Mouse (Mus musculus) 3134 (cell line): ENCODE measurements around the gene Zmym1.
"Not testable (repeated sequence)": the region's sequence is repeated elsewhere in the genome, so short reads cannot be mapped to it uniquely, and the experiment has no call there.

ENCODE experiments used
- DNase-seq: peaks from one replicate; pipeline ENCODE4 v3.0.0-alpha.2; 2011; ENCODE audit warnings: low spot score; ENCODE audit not compliant: insufficient read length; ENCODE audit errors: extremely low read depth

The Zmym1 gene

DNA sequence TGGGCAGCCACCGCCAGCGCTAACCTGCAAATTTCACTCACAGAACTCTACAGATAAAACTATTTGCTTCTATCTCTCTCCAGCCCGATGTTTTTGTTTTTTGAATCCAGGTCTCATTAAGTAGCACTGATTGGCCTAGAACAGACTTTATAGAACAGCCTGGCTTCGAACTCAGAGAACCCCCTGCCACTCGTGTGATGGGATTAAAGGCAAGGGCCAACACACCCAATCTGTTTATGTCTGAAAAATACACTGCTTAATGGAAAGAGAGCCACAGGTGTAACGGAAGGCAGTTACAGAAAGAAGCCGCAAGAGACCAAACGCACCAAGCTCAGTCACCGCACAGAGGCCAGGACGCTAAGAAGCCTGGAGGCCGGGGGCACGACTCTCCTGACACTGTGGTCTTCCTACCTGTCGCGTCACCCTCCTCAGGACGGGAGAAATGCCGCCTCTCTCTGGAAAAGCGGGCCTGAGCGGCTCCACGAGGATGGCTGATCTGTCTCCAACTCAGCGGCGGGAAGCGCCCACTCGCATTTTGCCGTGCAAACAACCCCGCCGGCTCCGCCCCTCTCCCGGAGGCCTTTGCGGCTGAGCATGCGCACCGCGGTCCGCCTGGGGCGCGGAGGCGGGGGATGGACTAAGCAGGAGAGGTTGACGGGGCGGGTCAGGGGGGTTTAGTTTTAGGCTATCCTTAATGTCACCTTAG is at the start of gene Zmym1:
Gene Zmym1 (minus strand): TSS at position 568 of the 706 bp plus-strand sequence.
- peak; percentile 90 for DNase-seq

DNA sequence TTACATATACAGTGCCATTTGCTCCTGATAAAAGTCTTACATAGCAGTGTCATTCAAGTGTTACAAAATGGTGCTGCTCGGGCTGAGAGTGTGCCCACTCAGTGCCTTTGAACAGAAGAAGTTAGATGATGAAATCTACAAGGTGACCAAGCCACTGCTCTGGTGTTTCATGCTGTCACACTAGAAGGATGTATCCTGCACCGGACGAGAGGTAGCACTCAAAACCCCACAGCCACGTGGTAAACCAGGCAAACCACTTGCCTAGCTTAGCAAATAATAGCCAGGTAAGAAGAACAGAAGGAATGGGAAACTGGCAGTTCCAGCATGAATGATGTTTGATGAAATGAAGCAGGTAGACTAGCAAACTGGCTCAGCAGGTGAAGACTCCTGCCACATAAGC is 49.6 kb upstream of the Zmym1 start:
- DNase-seq = no peak

GRCm38 (mm10) chr4:127107566-127107965 is 46.6 kb upstream of the Zmym1 start:
- no peak for DNase-seq

- DNase-seq = not testable (repeated sequence)
Observed at GRCm38 (mm10) chr4:127099552-127099951, 38.6 kb upstream of the Zmym1 start.

DNA sequence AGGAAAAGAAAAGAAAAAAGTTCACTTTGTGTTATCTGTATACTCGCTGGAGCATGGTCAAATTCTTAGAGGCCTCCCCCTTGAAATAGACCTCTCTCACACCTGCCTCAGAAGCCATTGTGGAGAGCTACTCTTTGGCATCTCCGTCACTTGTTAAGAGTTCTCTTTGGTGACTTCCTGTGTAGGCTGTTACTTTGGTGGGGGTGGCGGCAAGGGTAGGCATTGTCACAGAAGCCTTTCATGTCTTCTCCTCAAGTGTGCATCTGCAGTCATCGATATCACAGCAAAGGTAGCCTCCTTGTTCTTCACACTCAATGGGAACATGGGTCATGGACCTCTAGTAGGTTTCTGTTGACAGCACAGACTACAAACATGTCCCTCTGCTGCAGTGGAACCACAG is 34.1 kb upstream of the Zmym1 start:
- no peak for DNase-seq

DNA sequence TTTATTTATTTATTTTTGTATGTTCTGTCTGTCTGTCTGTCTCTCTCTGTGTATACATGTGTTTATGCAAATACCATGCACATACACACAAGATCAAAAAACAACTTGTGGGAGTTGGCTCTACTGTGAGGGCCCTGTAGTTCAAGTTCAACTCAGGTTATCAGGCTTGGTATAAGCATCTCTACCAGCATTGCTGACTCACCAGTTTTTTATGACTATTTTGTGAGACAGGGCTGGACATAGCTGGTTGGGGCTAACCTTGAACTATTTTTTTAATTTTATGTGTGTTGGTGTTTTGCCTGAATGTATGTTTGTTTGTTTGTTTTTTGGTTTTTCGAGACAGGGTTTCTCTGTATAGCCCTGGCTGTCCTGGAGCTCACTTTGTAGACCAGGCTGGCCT is 30.2 kb upstream of the Zmym1 start:
- DNase-seq = no peak

DNA sequence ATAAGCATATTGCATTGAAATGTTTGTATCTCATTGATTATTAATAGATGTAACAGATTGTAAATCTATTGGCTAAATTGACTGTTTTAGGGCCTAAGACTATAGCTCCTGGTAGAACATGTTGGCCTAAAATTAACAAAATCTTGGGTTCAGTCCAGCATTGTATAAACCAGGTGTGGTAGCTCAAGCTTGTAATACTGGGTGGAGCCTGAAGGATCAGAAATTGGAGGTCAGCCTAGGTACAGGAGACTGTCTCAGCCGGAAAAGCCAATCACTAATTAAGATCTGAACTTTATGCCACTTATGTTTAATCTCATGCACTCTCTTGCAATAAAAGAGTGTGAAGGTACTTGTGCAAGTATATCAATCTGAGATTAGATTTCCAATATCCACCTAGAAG is 24.8 kb upstream of the Zmym1 start:
- DNase-seq = no peak

- no peak for DNase-seq
Observed at GRCm38 (mm10) chr4:127083131-127083530, 22.2 kb upstream of the Zmym1 start.

GRCm38 (mm10) chr4:127080806-127081205 is 19.9 kb upstream of the Zmym1 start:
- DNase-seq = no peak

DNA sequence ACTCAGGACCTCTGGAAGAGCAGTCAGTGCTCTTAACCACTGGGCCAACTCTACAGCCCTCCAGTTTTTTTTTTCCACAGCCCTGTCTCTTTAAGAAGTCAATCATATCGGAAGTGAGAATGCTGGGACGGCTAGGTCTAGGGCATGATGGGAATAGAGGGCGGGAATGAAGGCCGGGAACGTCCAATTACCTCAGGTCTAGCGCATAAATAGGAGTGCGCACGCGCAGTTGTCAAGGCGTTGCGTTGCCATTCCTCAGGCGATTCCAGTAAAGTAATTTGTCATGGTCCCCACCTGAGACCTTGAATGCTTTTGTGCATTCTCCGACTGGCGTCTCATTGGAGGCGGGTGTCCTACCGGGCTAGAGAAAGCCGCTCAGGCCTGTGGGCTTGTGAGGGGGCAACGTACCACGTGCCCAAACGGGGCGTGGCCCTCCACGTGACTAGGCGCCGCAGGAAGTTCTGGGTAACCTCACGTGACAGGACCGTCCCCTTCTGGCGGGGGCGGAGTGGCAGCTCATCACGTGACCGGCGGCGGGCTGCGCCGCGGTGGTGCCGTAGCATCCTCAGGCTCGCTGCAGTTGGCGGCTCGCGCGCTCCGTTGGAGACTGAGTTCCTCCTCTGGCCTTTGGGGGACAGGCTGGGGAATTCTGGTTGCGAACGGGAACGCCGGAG is 16.1 kb upstream of the Zmym1 start, which contains the start of gene Zmym6:
Gene Zmym6 (plus strand): TSS at position 509 of the 674 bp plus-strand sequence.
- DNase-seq = peak; percentile 98

DNA sequence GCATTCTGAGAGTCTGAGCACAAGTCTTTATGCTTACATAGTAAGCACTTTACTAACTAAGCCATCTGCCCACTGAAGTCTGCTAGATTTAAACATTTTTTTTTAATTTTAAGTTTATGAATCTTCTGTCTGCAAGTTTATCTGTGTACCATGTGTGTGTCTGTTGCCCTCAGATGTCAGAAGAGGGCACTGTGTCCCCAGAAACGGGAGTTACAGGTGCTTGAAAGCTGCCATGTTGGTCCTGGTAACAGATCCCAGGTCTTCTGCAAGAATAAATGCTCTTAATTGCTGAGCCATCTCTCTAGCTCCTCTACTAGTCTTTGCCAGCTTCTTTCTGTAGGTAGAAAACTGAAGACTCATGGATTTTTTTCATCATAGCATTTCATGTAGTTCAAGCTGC is 14.0 kb upstream of the Zmym1 start:
- DNase-seq = no peak

- no peak for DNase-seq
Observed at GRCm38 (mm10) chr4:127064051-127064450, 3.1 kb upstream of the Zmym1 start.

DNA sequence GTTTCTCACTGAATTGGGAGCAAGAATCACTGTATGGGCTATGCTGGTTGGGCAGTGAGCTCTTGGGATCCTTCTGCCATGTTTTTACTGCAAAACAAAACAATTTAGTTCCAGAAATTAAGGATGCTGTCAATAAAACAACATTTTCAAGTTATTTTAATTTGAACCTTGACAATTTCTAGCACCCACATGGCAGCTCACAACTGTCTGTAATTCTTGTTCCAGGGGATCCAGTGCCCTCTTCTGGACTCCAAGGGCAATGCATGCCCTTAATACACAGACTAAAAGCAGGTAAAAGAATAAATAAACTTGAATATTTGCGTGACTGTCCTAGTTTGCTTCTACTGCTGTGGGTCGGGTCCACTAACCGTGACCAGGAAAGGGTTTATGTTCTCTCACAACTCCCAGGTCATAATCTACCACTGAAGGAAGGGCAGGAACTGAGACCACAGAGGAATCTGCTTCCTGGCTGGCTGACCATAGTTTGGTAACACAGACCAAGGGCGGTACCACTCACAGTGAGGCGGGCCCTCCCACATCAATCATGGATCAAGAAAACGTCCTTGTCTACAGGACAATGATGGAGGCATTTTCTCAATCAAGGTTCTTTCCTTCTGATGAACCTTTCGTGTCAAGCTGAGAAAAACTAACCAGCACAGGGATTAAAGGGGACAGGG is 6.3 kb downstream of the Zmym1 start:
- DNase-seq = no peak

GRCm38 (mm10) chr4:127053071-127053470 is 7.9 kb downstream of the Zmym1 start:
- DNase-seq = no peak

DNA sequence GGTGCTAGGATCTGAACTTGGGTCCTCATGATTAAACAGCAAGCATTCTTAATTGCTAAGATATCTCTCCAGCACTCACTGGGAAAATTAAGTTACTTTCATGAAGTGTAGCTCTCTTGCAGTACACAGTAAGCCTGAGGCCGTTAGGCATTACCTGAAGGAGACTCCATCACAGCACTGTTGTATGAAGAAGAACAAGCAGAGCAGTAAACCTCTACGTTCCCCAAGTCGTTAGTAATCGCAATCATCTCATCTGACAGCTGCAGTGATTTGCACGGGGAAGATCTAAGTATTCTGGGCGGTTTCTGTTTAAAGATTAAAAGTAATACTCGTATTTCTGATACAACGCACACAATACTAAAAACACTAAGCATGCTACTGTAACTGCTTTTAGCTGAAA is 9.8 kb downstream of the Zmym1 start:
- no peak for DNase-seq

GRCm38 (mm10) chr4:127043540-127043939 is 17.4 kb downstream of the Zmym1 start:
- no peak for DNase-seq

DNA sequence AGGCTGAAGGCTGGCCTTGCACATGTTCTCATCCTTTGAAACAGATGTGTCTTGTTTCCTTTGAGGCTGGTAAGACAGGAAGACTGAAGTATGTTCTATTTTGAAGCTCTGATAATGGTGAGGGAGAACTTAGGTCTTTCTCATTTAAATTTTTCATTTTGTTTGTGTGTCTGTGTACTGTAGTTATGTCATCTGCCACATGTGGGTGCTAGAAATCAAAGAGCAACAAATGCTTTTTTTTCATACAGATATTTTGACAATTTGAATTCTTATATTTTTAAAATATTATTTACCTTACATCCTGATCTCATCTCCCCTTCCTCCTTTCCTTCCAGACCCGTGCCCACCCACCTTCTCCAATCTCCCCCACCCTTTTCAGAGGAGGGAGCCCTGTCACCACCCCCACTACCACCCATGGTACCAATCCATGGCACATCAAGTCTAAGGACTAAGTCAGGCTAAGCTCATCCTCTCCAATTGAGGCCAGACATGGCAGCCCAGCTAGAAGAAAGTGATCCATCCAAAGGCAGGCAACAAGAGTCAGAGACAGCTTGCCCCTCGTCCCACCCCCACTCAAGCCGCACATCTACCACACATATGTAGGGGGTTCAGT is 21.0 kb downstream of the Zmym1 start:
- DNase-seq = no peak

DNA sequence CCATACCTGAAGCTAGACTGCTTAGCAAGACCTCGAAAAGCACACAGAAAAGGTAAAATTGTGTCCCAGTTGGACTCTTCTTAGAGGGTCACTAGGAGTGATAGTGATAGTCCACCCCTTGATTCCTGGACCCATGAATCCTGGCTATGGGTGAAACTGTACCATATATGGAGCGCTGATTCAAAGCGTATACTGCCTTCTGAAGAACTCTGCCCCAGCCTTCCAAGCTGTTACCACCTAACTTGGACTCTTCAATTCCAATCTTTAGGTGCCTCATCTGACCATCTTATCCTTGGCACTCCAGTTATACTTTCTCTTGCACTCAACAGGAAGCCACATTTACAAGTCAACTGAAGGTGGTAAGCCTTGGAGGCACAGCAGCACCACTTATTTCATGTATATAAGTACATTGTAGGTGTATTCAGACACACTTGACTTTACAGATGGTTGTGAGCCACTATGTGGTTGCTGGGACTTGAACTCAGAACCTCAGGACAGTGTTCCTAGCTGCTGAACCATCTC is 22.1 kb downstream of the Zmym1 start:
- DNase-seq = no peak

DNA sequence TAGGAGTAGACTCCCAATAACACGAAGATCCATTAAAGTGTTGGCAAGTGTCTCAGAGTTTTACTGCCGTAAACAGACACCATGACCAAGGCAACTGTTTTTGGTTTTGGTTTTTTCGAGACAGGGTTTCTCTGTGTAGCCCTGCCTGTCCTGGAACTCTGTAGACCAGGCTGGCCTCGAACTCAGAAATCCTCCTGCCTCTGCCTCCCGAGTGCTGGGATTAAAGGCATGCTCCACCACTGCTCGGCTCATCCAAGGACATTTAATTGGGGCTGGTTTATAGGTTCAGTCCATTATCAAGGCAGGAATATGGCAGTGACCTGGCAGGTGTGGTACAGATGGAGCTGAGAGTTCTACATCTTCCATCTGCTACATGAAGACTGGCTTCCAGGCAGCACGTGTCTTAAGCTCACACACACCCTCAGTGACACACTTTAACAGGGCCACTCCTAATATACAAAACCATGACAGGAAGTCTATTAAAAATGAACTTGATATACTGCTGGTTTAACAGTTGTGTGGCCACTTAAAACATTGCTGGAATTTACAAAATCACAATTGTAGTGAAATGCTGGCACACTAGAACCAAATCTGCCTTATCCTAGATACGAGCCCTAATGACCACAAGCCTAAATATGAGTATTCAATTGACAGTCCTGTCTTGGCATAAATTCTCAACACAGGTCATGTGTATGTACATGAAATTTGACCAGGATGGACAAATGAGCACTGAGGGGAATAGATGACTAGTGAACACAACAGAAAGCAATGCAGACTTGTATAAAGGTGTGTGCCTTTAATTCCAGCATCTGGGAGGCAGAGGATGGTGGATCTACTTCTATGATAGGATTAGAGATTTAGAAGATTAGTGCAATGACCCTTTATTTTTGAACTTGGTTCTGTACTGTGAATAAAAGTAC is 22.8 kb downstream of the Zmym1 start:
- DNase-seq = no peak

DNA sequence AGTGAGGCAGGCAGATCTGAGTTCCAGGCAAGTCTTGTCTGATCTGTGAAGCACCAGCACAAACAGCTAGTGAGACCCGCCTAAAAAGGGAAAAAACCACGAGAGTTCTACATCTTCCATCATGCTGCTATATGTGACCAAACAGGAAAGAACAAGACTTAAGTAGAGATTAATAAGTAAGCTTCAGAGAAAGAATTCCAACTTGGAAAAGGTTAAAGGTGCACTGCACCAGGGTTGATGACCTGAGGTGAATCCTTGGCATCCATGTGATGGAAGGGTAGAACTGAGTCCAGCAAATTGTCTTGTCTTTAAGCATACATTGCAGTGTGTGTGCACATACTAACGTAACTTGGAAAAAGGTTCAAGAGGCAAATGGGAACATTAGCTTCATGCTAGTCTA is 23.8 kb downstream of the Zmym1 start:
- DNase-seq = no peak
